Mouse (Mus musculus): ENCODE results near the gene Olfm4. TPM values are rescaled to one million over a fixed set of nuclear protein-coding genes. Genes with fewer than 3 reads are reported as not detected.

Gene Olfm4
- 0.63 TPM for polyA plus RNA-seq (2014; fragmentation: Illumina TruSeq; extraction: RNeasy Lipid Tissue Mini Kit (QIAGEN cat#74804))

DNA sequence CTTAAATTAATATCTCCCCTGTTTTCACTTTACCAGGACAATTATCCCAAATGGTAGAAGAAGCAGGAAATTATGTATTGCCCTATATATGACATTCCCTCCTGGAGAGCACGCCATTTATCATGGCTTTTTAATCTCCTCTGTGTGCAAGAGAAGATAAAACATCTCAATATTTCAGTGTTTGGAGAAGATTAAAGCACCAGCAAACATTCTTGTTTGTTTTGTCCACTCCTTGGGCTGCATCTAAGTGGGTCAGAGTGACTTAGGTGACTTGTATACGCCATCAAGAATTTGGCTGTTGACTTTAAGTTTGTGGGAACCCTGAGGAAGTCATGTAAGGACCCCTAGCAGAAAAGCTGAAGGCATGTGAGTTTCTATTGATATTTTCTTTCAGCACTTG is at the start of gene Olfm4:
TSS of gene Olfm4 (plus strand) at position 301 of the 400 bp plus-strand sequence.

Other genes with a start within 250 kb of the Olfm4 start
- gene Pcdh8, start 212.8 kb upstream of the Olfm4 start, polyA plus RNA-seq (2014; fragmentation: Illumina TruSeq; extraction: RNeasy Lipid Tissue Mini Kit (QIAGEN cat#74804)) = 1.2 TPM

Data from ovary, adult 10 weeks (tissue).